Mouse (Mus musculus) megakaryocyte, embryonic 14.5 days (primary cell): ENCODE measurements around the gene Itpka.

ENCODE experiments used
- FLI1 ChIP-seq: IDR thresholded peaks from 2 replicates; pipeline ENCODE4 v1.6.1; 2012; ENCODE audit warnings: low read length, inconsistent platforms, mixed read lengths
- GATA1 ChIP-seq: IDR thresholded peaks from 3 replicates; pipeline ENCODE4 v1.6.1; 2012; ENCODE audit warnings: mixed read lengths, low read length, inconsistent platforms, borderline replicate concordance

DNA sequence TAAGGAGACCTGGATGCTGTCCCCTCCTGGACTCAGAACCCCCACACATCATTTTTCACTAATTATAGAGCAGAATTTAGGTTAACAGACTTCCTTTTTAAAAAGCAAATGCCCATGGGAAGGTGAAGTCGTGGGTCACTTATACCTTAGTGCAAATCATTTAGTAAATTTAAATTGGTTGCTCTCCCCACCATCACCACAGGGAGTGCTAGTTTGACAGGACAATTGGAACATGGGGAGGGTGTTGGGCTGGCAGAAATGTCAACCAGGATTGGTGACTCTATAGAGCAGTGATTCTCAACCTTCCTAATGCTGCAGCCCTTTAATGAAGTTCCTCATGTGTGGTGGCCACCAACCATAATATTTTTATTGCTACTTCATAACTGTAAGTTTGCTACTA lies 3.1 kb downstream of the Itpka start:
- TF ChIP-seq FLI1 (no peak), GATA1 (no peak)
